Comparison of ENCODE assay signal across 8 mouse cellular contexts in the genomic region with DNA sequence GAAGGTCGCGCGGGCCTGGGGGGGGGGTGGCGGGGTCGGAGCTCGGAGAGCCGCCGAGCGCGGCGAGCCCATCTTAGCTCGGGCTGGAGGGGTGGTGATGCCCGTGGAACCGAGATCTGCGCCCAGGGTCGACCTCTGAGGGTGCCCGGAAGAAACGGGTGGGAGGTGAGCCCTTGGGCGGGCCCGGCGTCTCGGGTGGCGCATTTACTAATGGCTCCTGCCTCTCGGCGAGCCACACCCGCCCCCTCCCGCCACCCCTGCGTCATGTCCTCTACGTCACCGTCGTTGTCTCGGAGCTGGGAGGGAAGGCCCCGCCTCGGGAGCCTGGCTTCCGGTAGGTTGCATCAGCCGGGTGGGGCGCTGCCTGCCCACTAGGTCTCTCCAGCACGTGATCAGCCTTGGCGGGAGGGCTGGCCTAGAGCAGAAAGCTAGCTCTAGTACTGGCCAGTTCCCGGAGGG. TPM values are rescaled to one million over a fixed set of nuclear protein-coding genes. Genes with fewer than 3 reads are reported as not detected.
DNase-seq lines count a peak whose midpoint lies in the region; ATAC-seq and TF ChIP-seq lines count a peak whose summit lies in the region.

No protein-coding gene starts in this region.

- no peak for TF ChIP-seq POLR2A in ES-Bruce4 (IDR thresholded peaks at IDR 0.05; ENCODE audit: insufficient read depth, low read length)

- H3K27ac ChIP-seq in ES-Bruce4 (ENCODE audit: insufficient read depth, low read length), result peak overlapping the region; percentile 93
- peak overlapping the region; percentile 95 for H3K27ac ChIP-seq in forebrain, embryonic 13.5 days
- H3K27ac ChIP-seq in neural tube, embryonic 15.5 days (replicated peaks), result peak overlapping the region; percentile 99

- peak overlapping the region; percentile 96 for H3K9ac ChIP-seq in ES-Bruce4 (ENCODE audit: low read depth, poor library complexity, severe bottlenecking)
- H3K9ac ChIP-seq in forebrain, embryonic 13.5 days, result peak overlapping the region; percentile 95
- H3K9ac ChIP-seq in neural tube, embryonic 15.5 days (replicated peaks), result peak overlapping the region; percentile 95

- WGBS in forebrain, embryonic 13.5 days, result under 1% methylated on average over 33 of the region's 40 CpGs
- WGBS in neural tube, embryonic 15.5 days, result 3% methylated on average over 39 of the region's 40 CpGs

- H3K27me3 ChIP-seq in ES-Bruce4 (ENCODE audit: control insufficient read depth, insufficient read depth, low read length, poor library complexity, severe bottlenecking), result no peaks in the 10 kb centered on the region
- no peaks in the 10 kb centered on the region for H3K27me3 ChIP-seq in forebrain, embryonic 13.5 days
- H3K27me3 ChIP-seq in neural tube, embryonic 15.5 days (replicated peaks), result no peaks in the 10 kb centered on the region

- TF ChIP-seq EP300 in ES-Bruce4 (IDR thresholded peaks at IDR 0.05; ENCODE audit: insufficient read depth, low read depth, low read length), result 0 out of 2 replicates have a peak, but pooled peaks have one; percentile 70

- DNase-seq in heart, postnatal 14 days, result peak; percentile 94 to 95
- DNase-seq in layer of hippocampus, adult 11-12 months (ENCODE audit: low spot score), result peak; percentile 95
- peak; percentile 97 to 99 for DNase-seq in lung, adult 18-20 months
- peak; percentile 92 for DNase-seq in testis, postnatal 14 days (ENCODE audit: low spot score)

- no peak for TF ChIP-seq CTCF in ES-Bruce4 (IDR thresholded peaks at IDR 0.05; ENCODE audit: low read depth, low read length)

- peak overlapping the region; percentile 85 for H3K4me2 ChIP-seq in forebrain, embryonic 13.5 days
- H3K4me2 ChIP-seq in neural tube, embryonic 15.5 days, result peak overlapping the region; percentile 79

- no peaks in the 10 kb centered on the region for H3K9me3 ChIP-seq in ES-Bruce4 (replicated peaks; ENCODE audit: control insufficient read depth, insufficient read depth, low read length, poor library complexity, severe bottlenecking)
- no peaks in the 10 kb centered on the region for H3K9me3 ChIP-seq in forebrain, embryonic 13.5 days (replicated peaks)
- no peaks in the 10 kb centered on the region for H3K9me3 ChIP-seq in neural tube, embryonic 15.5 days (replicated peaks)

- ATAC-seq in cerebellum, adult (ENCODE audit: insufficient number of reproducible peaks, low FRiP score, low TSS enrichment), result peak; percentile 82
- peak; percentile 88 for ATAC-seq in forebrain, embryonic 13.5 days
- peak; percentile 90 for ATAC-seq in neural tube, embryonic 15.5 days (ENCODE audit: low FRiP score)

- intact Hi-C loops in heart, postnatal 14 days (cut with DNase I), result loop anchor here (5.0 kb wide), 1 partner anchor 77 kb away; a partner anchor contains a TSS

- H3K4me3 ChIP-seq in ES-Bruce4 (ENCODE audit: low read depth, low read length), result peak overlapping the region; percentile 96
- peak overlapping the region; percentile 75 for H3K4me3 ChIP-seq in forebrain, embryonic 13.5 days
- peak overlapping the region; percentile 76 for H3K4me3 ChIP-seq in neural tube, embryonic 15.5 days (replicated peaks)

- H3K4me1 ChIP-seq in ES-Bruce4 (ENCODE audit: control insufficient read depth, insufficient read depth, low read length), result peaks cover 3% of the 10 kb centered on the region
- peaks cover 13% of the 10 kb centered on the region for H3K4me1 ChIP-seq in forebrain, embryonic 13.5 days
- peaks cover 18% of the 10 kb centered on the region for H3K4me1 ChIP-seq in neural tube, embryonic 15.5 days

- H3K36me3 ChIP-seq in ES-Bruce4 (ENCODE audit: control insufficient read depth, insufficient read depth, low read length, poor library complexity, severe bottlenecking), result peaks cover 22% of the 10 kb centered on the region
- H3K36me3 ChIP-seq in forebrain, embryonic 13.5 days (ENCODE audit: poor library complexity, severe bottlenecking), result peaks cover 23% of the 10 kb centered on the region
- peaks cover 17% of the 10 kb centered on the region for H3K36me3 ChIP-seq in neural tube, embryonic 15.5 days

RNA-seq across cellular contexts. Expression of a gene that starts 0.5 kb away (rescaled TPM):
- polyA plus RNA-seq in ES-Bruce4 (2011; ENCODE audit: insufficient read depth, insufficient read length, low read depth, missing spikeins), result 718 and 769 TPM in 2 replicates
- 1,595 and 1,677 TPM in 2 replicates for polyA plus RNA-seq in forebrain, embryonic 13.5 days (2015; fragmentation: Nextera tagmentation; extraction: Ambion mirVana)
- 1,000 to 10,000 TPM; 1,264 to 1,321 TPM for total RNA-seq in heart, postnatal 14 days (2021)
- 1,270 and 1,336 TPM in 2 replicates for polyA plus RNA-seq in neural tube, embryonic 15.5 days (2015; fragmentation: Nextera tagmentation; extraction: Ambion mirVana)

RNA-seq across cellular contexts. Expression of a gene that starts 14.0 kb away (rescaled TPM):
- polyA plus RNA-seq in ES-Bruce4 (2011; ENCODE audit: insufficient read depth, insufficient read length, low read depth, missing spikeins), result not detected in 2 replicates
- polyA plus RNA-seq in forebrain, embryonic 13.5 days (2015; fragmentation: Nextera tagmentation; extraction: Ambion mirVana), result 0.56 and 0.89 TPM in 2 replicates
- not detected for total RNA-seq in heart, postnatal 14 days (2021)
- 0.75 TPM in 1 of 2 replicates, not detected in the other for polyA plus RNA-seq in neural tube, embryonic 15.5 days (2015; fragmentation: Nextera tagmentation; extraction: Ambion mirVana)

RNA-seq across cellular contexts. Expression of a gene that starts 35.7 kb away (rescaled TPM):
- 12.7 and 13.6 TPM in 2 replicates for polyA plus RNA-seq in ES-Bruce4 (2011; ENCODE audit: insufficient read depth, insufficient read length, low read depth, missing spikeins)
- polyA plus RNA-seq in forebrain, embryonic 13.5 days (2015; fragmentation: Nextera tagmentation; extraction: Ambion mirVana), result 93.7 and 98.5 TPM in 2 replicates
- total RNA-seq in heart, postnatal 14 days (2021), result 1 to 10 TPM; 1.2 to 1.8 TPM
- polyA plus RNA-seq in neural tube, embryonic 15.5 days (2015; fragmentation: Nextera tagmentation; extraction: Ambion mirVana), result 233 and 264 TPM in 2 replicates

RNA-seq across cellular contexts. Expression of a gene that starts 50.5 kb away (rescaled TPM):
- polyA plus RNA-seq in ES-Bruce4 (2011; ENCODE audit: insufficient read depth, insufficient read length, low read depth, missing spikeins), result 20.6 and 21.5 TPM in 2 replicates
- not detected in 2 replicates for polyA plus RNA-seq in forebrain, embryonic 13.5 days (2015; fragmentation: Nextera tagmentation; extraction: Ambion mirVana)
- not detected for total RNA-seq in heart, postnatal 14 days (2021)
- not detected in 2 replicates for polyA plus RNA-seq in neural tube, embryonic 15.5 days (2015; fragmentation: Nextera tagmentation; extraction: Ambion mirVana)

RNA-seq across cellular contexts. Expression of a gene that starts 59.4 kb away (rescaled TPM):
- 10.5 and 11.8 TPM in 2 replicates for polyA plus RNA-seq in ES-Bruce4 (2011; ENCODE audit: insufficient read depth, insufficient read length, low read depth, missing spikeins)
- polyA plus RNA-seq in forebrain, embryonic 13.5 days (2015; fragmentation: Nextera tagmentation; extraction: Ambion mirVana), result 0.19 and 0.37 TPM in 2 replicates
- total RNA-seq in heart, postnatal 14 days (2021), result 1 to 10 TPM in 1 of 2 experiments, under 1 TPM in 1; 0.24 to 3.8 TPM
- polyA plus RNA-seq in neural tube, embryonic 15.5 days (2015; fragmentation: Nextera tagmentation; extraction: Ambion mirVana), result 0.73 and 63.9 TPM in 2 replicates

Comparison
In these comparisons a context has a peak if more than half of its experiments do, and no peak if none do; other contexts are left out.
1. Peak in every context shown above with its lines: DNase-seq, ATAC-seq, H3K4me3 ChIP-seq and H3K27ac ChIP-seq.